Mouse (Mus musculus) gastrocnemius, postnatal 4 days (tissue): Measurements from ENCODE around the gene Dusp18. TPM values are rescaled to one million over a fixed set of nuclear protein-coding genes. Genes with fewer than 3 reads are reported as not detected.
A peak's percentile ranks its signal among the peaks of the same experiment; 100 is the strongest.
"Not testable (repeated sequence)": the region's sequence is repeated elsewhere in the genome, so short reads cannot be mapped to it uniquely, and the experiment has no call there.

Experiments used
- DNase-seq, 2 experiments: peaks; one replicate each; pipeline ENCODE4 v3.0.0; 2021 to 2022; ENCODE audit warnings: low spot score in 2 of 2, mixed read lengths in 2 of 2
- total RNA-seq, 2 experiments: library from RNA; stranded (reverse); gene quantifications; 2 replicates each; pipeline ENCODE4 v1.2.3; 2021

The Dusp18 gene
- total RNA-seq, 2 experiments from 2014 or later = 4.3 to 4.7 TPM

GRCm38 (mm10) chr11:3887331-3887730 lies 7.7 kb upstream of the Dusp18 start:
- DNase-seq = no peak

- no peak for DNase-seq
These were observed 1.1 kb upstream of the Dusp18 start for GRCm38 (mm10) chr11:3893970-3894369.

- DNase-seq = no peak
These were observed 418 bp downstream of the Dusp18 start for GRCm38 (mm10) chr11:3895458-3895857.

- no peak for DNase-seq
These were observed 893 bp downstream of the Dusp18 start for GRCm38 (mm10) chr11:3895933-3896332.

- DNase-seq = no peak
These were observed 5.3 kb downstream of the Dusp18 start for GRCm38 (mm10) chr11:3900296-3900695.

GRCm38 (mm10) chr11:3902516-3902915 lies 7.5 kb downstream of the Dusp18 start:
- no peak for DNase-seq

GRCm38 (mm10) chr11:3903046-3903445 lies 8.0 kb downstream of the Dusp18 start:
- peak in 1 of 2 experiments; percentile 57 for DNase-seq

GRCm38 (mm10) chr11:3904673-3905072 lies 9.6 kb downstream of the Dusp18 start:
- no peak for DNase-seq

- no peak for DNase-seq
These were observed 10.4 kb downstream of the Dusp18 start for GRCm38 (mm10) chr11:3905446-3905845.

- DNase-seq = no peak
These were observed 14.2 kb downstream of the Dusp18 start for GRCm38 (mm10) chr11:3909236-3909635.

GRCm38 (mm10) chr11:3910513-3911310 lies 15.7 kb downstream of the Dusp18 start:
- DNase-seq = no peak

GRCm38 (mm10) chr11:3911440-3911839 lies 16.4 kb downstream of the Dusp18 start:
- not testable (repeated sequence) for DNase-seq

GRCm38 (mm10) chr11:3912100-3912874 lies 17.2 kb downstream of the Dusp18 start:
- no peak for DNase-seq

GRCm38 (mm10) chr11:3912875-3913271 lies 17.8 kb downstream of the Dusp18 start:
- DNase-seq = peak in 1 of 2 experiments; percentile 46

- peak; percentile 78 to 88 for DNase-seq
These were observed 18.5 kb downstream of the Dusp18 start for GRCm38 (mm10) chr11:3913316-3914108.

GRCm38 (mm10) chr11:3914109-3914840 lies 19.2 kb downstream of the Dusp18 start, which contains the start of gene Slc35e4:
TSS of gene Slc35e4 (minus strand) at chr11:3914664.
- DNase-seq = peak; percentile 72 to 80

GRCm38 (mm10) chr11:3918738-3919137 lies 23.7 kb downstream of the Dusp18 start:
- no peak for DNase-seq

- no peak for DNase-seq
These were observed 25.4 kb downstream of the Dusp18 start for GRCm38 (mm10) chr11:3920476-3920875.

GRCm38 (mm10) chr11:3921281-3921850 lies 26.3 kb downstream of the Dusp18 start:
- no peak for DNase-seq

GRCm38 (mm10) chr11:3922115-3922514 lies 27.1 kb downstream of the Dusp18 start:
- DNase-seq = no peak
